Mouse (Mus musculus) heart, postnatal 4 days (tissue): ENCODE measurements around the gene Gpr19. TPM values are rescaled to one million over a fixed set of nuclear protein-coding genes. Genes with fewer than 3 reads are reported as not detected.

Experiments used
- DNase-seq: peaks from one replicate; pipeline ENCODE4 v3.0.0; 2021
- total RNA-seq, 2 experiments: library from RNA; stranded (reverse); gene quantifications; 2 replicates each; pipeline ENCODE4 v1.2.3; 2021

The Gpr19 gene
- total RNA-seq, 2 experiments from 2014 or later: 6.3 to 6.6 TPM

- no peak for DNase-seq
Observed at GRCm38 (mm10) chr6:134922511-134923195, 24.3 kb upstream of the Gpr19 start.

- DNase-seq: no peak
Observed at GRCm38 (mm10) chr6:134921695-134922510, 23.5 kb upstream of the Gpr19 start.

GRCm38 (mm10) chr6:134921014-134921694, 22.8 kb upstream of the Gpr19 start:
- DNase-seq: peak; percentile 57

GRCm38 (mm10) chr6:134920190-134921013, 22.0 kb upstream of the Gpr19 start, which contains the start of gene Cdkn1b:
Gene Cdkn1b, plus strand, starts transcription at chr6:134920401.
- DNase-seq: peak; percentile 91

GRCm38 (mm10) chr6:134919511-134920189, 21.3 kb upstream of the Gpr19 start:
- no peak for DNase-seq

GRCm38 (mm10) chr6:134918769-134919168, 20.4 kb upstream of the Gpr19 start:
- DNase-seq: no peak

- DNase-seq: peak; percentile 63
Observed at GRCm38 (mm10) chr6:134917087-134917486, 18.7 kb upstream of the Gpr19 start.

- peak; percentile 18 for DNase-seq
Observed at GRCm38 (mm10) chr6:134916641-134917040, 18.3 kb upstream of the Gpr19 start.

GRCm38 (mm10) chr6:134914523-134914922, 16.1 kb upstream of the Gpr19 start:
- DNase-seq: no peak

- DNase-seq: no peak
Observed at GRCm38 (mm10) chr6:134905811-134906210, 7.4 kb upstream of the Gpr19 start.

- DNase-seq: no peak
Observed at GRCm38 (mm10) chr6:134903891-134904884, 5.8 kb upstream of the Gpr19 start.

GRCm38 (mm10) chr6:134903368-134903767, 5.0 kb upstream of the Gpr19 start:
- no peak for DNase-seq

- DNase-seq: peak; percentile 98
Observed at GRCm38 (mm10) chr6:134897443-134898094, 809 bp downstream of the Gpr19 start.

GRCm38 (mm10) chr6:134896570-134897436, 1.6 kb downstream of the Gpr19 start:
- no peak for DNase-seq

- no peak for DNase-seq
Observed at GRCm38 (mm10) chr6:134890436-134890835, 7.9 kb downstream of the Gpr19 start.

- DNase-seq: no peak
Observed at GRCm38 (mm10) chr6:134889763-134890162, 8.6 kb downstream of the Gpr19 start.

- no peak for DNase-seq
Observed at GRCm38 (mm10) chr6:134888563-134889017, 9.8 kb downstream of the Gpr19 start.

GRCm38 (mm10) chr6:134887711-134888449, 10.5 kb downstream of the Gpr19 start:
- peak; percentile 7 for DNase-seq
